Comparison of ENCODE assay signal across 25 mouse cellular contexts in genomic region chr5:148005263-148005662, GRCm38 (mm10).
"Had no signal": no experiment of that assay in that cellular context is flagged by ENCODE, and none has a peak within 500 bp of the region (broad histone marks: within the 10 kb centered on the region; RNA-seq: fewer than 3 reads in every experiment).

No protein-coding gene starts in this region.

- H3K9me3 ChIP-seq: heart, embryonic 10.5 days; hindbrain, embryonic 10.5 days; hindbrain, embryonic 12.5 days; intestine, embryonic 15.5 days; kidney, embryonic 15.5 days; limb, embryonic 15.5 days; liver, embryonic 12.5 days had no signal

- H3K4me3 ChIP-seq: gastrocnemius, adult 2 months; heart, embryonic 10.5 days; heart, embryonic 12.5 days; hindbrain, embryonic 10.5 days; hindbrain, embryonic 12.5 days; intestine, embryonic 15.5 days; kidney, embryonic 15.5 days; limb, embryonic 13.5 days; limb, embryonic 15.5 days; liver, embryonic 12.5 days had no signal

- H3K36me3 ChIP-seq: heart, embryonic 10.5 days; heart, embryonic 12.5 days; hindbrain, embryonic 10.5 days; hindbrain, embryonic 12.5 days; intestine, embryonic 15.5 days; kidney, embryonic 15.5 days; limb, embryonic 13.5 days; limb, embryonic 15.5 days; liver, embryonic 12.5 days had no signal

- DNase-seq: gastrocnemius, adult 2 months; gastrocnemius, postnatal 10 days; gastrocnemius, postnatal 25 days; heart, adult 18-20 months; heart, postnatal 10 days; heart, postnatal 4 days; kidney, adult 18-20 months; kidney, adult 9 months; kidney, postnatal 14 days; kidney, postnatal 36 days; layer of hippocampus, adult 9-11 months; layer of hippocampus, postnatal 36 days; left cerebral cortex, postnatal 4 days had no signal

- H3K27ac ChIP-seq: gastrocnemius, adult 2 months; heart, embryonic 10.5 days; hindbrain, embryonic 10.5 days; hindbrain, embryonic 12.5 days; hindbrain, embryonic 14.5 days; intestine, embryonic 15.5 days; kidney, embryonic 15.5 days; kidney, postnatal 0 days; limb, embryonic 13.5 days; limb, embryonic 15.5 days; liver, embryonic 12.5 days; liver, embryonic 14.5 days had no signal

- H3K9ac ChIP-seq: heart, embryonic 12.5 days; hindbrain, embryonic 12.5 days; hindbrain, embryonic 14.5 days; intestine, embryonic 15.5 days; kidney, embryonic 15.5 days; limb, embryonic 13.5 days; limb, embryonic 15.5 days; liver, embryonic 12.5 days; liver, embryonic 14.5 days had no signal

- H3K4me1 ChIP-seq: heart, embryonic 10.5 days; heart, embryonic 12.5 days; hindbrain, embryonic 12.5 days; intestine, embryonic 15.5 days; kidney, embryonic 15.5 days; limb, embryonic 13.5 days; limb, embryonic 15.5 days; liver, embryonic 12.5 days had no signal
